Mouse (Mus musculus): ENCODE data around the gene Arl15.
A peak's percentile ranks its signal among the peaks of the same experiment; 100 is the strongest.

Arl15 gene

GRCm38 (mm10) chr13:113846413-113846812 is 52.1 kb downstream of the Arl15 start:
- no peak for DNase-seq

- peak; percentile 35 for DNase-seq
Measured at GRCm38 (mm10) chr13:113850431-113851034, 56.2 kb downstream of the Arl15 start.

GRCm38 (mm10) chr13:113851602-113852375 is 57.5 kb downstream of the Arl15 start:
- no peak for DNase-seq

- DNase-seq: no peak
Measured at GRCm38 (mm10) chr13:113852376-113852666, 58.0 kb downstream of the Arl15 start.

GRCm38 (mm10) chr13:113854146-113854545 is 59.8 kb downstream of the Arl15 start:
- DNase-seq: no peak

GRCm38 (mm10) chr13:113854551-113855312 is 60.4 kb downstream of the Arl15 start:
- DNase-seq: no peak

GRCm38 (mm10) chr13:113856946-113857345 is 62.6 kb downstream of the Arl15 start:
- no peak for DNase-seq

- no peak for DNase-seq
Measured at GRCm38 (mm10) chr13:113858667-113859391, 64.5 kb downstream of the Arl15 start.

- DNase-seq: no peak
Measured at GRCm38 (mm10) chr13:113859392-113859776, 65.1 kb downstream of the Arl15 start.

GRCm38 (mm10) chr13:113860816-113861215 is 66.5 kb downstream of the Arl15 start:
- DNase-seq: no peak

- DNase-seq: no peak
Measured at GRCm38 (mm10) chr13:113861231-113861630, 66.9 kb downstream of the Arl15 start.

GRCm38 (mm10) chr13:113862951-113863350 is 68.6 kb downstream of the Arl15 start:
- DNase-seq: no peak

GRCm38 (mm10) chr13:113863688-113864087 is 69.4 kb downstream of the Arl15 start:
- DNase-seq: no peak

GRCm38 (mm10) chr13:113864278-113864677 is 70.0 kb downstream of the Arl15 start:
- DNase-seq: no peak

GRCm38 (mm10) chr13:113864893-113865292 is 70.6 kb downstream of the Arl15 start:
- DNase-seq: peak; percentile 80

GRCm38 (mm10) chr13:113865378-113865777 is 71.1 kb downstream of the Arl15 start:
- no peak for DNase-seq

- DNase-seq: peak; percentile 67
Measured at GRCm38 (mm10) chr13:113865806-113866205, 71.5 kb downstream of the Arl15 start.

GRCm38 (mm10) chr13:113867736-113868135 is 73.4 kb downstream of the Arl15 start:
- DNase-seq: no peak

GRCm38 (mm10) chr13:113869212-113870205 is 75.2 kb downstream of the Arl15 start:
- DNase-seq: peak; percentile 61

GRCm38 (mm10) chr13:113870403-113870802 is 76.1 kb downstream of the Arl15 start:
- DNase-seq: no peak

GRCm38 (mm10) chr13:113871853-113872252 is 77.5 kb downstream of the Arl15 start:
- no peak for DNase-seq

GRCm38 (mm10) chr13:113875724-113876123 is 81.4 kb downstream of the Arl15 start:
- DNase-seq: no peak
